Mouse (Mus musculus): Measurements from ENCODE around the gene Foxp1. TPM values are rescaled to one million over a fixed set of nuclear protein-coding genes. Genes with fewer than 3 reads are reported as not detected.

Foxp1 gene
- polyA plus RNA-seq, 1 experiment from 2014 or later = 65.4 TPM

DNA sequence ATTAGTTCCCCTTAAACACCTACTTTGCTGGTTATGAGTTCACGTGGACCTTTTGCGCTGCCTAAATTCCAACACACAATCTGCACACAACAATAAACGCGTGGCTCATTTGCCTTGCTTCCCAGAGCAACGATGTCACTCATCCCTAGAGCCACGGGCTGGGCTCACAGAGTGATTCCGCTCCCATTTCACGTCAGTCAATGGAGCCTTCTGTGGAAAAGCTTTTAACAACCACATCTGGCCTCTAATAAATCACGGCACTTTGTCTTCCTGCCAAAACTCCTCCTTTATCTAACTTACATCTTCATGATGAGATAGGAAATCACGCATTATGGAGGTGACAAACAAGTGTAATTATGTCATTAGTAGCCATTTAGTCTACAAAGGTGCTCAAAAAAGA, 174.7 kb downstream of the Foxp1 start:
- WGBS = 47% methylated on average over 10 of the region's 10 CpGs
- DNase-seq (ENCODE audit: low spot score) = no peak
- Histone ChIP-seq H3K4me1 (ENCODE audit: control insufficient read depth, insufficient read depth, low read length) (no peaks in the 10 kb centered on the region), H3K27ac (replicated peaks; ENCODE audit: low read depth, low read length) (no peak overlapping the region), H3K4me2 (ENCODE audit: low read depth, severe bottlenecking) (no peak overlapping the region), H3K4me3 (ENCODE audit: low read depth, low read length) (no peak overlapping the region), H3K9ac (ENCODE audit: low read length) (no peak overlapping the region), H3K27me3 (ENCODE audit: control insufficient read depth, insufficient read depth, low read length) (no peaks in the 10 kb centered on the region), H3K36me3 (ENCODE audit: control insufficient read depth, insufficient read depth, low read length) (no peaks in the 10 kb centered on the region), H3K9me3 (ENCODE audit: control insufficient read depth, low read length) (no peaks in the 10 kb centered on the region)
- ATAC-seq (ENCODE audit: insufficient number of reproducible peaks, low FRiP score, low TSS enrichment, low read depth) = no peak

DNA sequence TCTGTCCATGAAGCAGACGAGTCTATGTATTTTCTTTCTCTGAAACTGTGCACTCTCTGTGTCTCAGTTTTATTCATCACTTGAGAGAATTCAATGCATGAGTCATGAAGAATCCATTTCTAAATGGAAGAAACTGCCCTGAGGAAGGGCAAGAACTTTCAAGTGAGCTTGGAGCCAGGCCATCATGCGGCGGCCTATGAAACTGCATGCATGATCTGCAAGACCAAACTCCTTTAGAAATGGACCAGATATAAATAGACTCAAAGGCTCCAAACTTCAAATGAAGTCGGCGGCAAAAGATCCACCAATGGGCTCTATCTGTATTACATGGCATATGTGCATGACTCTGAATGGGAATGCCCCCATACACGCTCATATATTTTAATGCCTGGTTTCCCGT, 177.6 kb downstream of the Foxp1 start:
- DNase-seq (ENCODE audit: low spot score) (no peak), ATAC-seq (ENCODE audit: insufficient number of reproducible peaks, low FRiP score, low TSS enrichment, low read depth) (no peak)
- Histone ChIP-seq H3K9me3 (ENCODE audit: control insufficient read depth, low read length) (no peaks in the 10 kb centered on the region), H3K27ac (replicated peaks; ENCODE audit: low read depth, low read length) (no peak overlapping the region), H3K4me2 (ENCODE audit: low read depth, severe bottlenecking) (no peak overlapping the region), H3K36me3 (ENCODE audit: control insufficient read depth, insufficient read depth, low read length) (no peaks in the 10 kb centered on the region), H3K27me3 (ENCODE audit: control insufficient read depth, insufficient read depth, low read length) (no peaks in the 10 kb centered on the region), H3K9ac (ENCODE audit: low read length) (no peak overlapping the region), H3K4me3 (ENCODE audit: low read depth, low read length) (no peak overlapping the region), H3K4me1 (ENCODE audit: control insufficient read depth, insufficient read depth, low read length) (no peaks in the 10 kb centered on the region)
- WGBS = 95% methylated on average over 7 of the region's 7 CpGs

DNA sequence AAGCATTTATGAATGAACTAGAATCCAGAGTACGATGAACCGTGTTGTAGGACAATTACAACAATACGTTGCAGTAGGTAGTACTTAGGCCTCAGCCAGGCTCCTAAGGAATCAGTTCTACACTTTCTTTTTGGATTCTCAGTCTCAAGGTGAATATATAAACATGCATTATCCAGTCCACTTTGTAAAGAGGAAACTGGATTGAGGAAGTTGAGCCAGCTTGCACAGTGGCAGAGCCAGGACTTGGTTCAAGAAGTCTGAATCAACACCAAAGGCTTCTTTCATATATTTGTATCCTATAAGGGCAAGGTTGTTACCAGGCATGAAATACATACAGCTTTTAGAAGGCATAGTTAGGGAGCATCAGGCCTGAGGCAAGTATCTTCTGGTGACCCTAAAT, 178.2 kb downstream of the Foxp1 start:
- no peak overlapping the region for H3K4me3 ChIP-seq (ENCODE audit: low read depth, low read length)
- no peak overlapping the region for H3K4me2 ChIP-seq (ENCODE audit: low read depth, severe bottlenecking)
- no peaks in the 10 kb centered on the region for H3K9me3 ChIP-seq (ENCODE audit: control insufficient read depth, low read length)
- no peak for DNase-seq (ENCODE audit: low spot score)
- no peaks in the 10 kb centered on the region for H3K27me3 ChIP-seq (ENCODE audit: control insufficient read depth, insufficient read depth, low read length)
- 87% methylated on average over 3 of the region's 3 CpGs for WGBS
- peaks cover 3% of the 10 kb centered on the region for H3K4me1 ChIP-seq (ENCODE audit: control insufficient read depth, insufficient read depth, low read length)
- ATAC-seq (ENCODE audit: insufficient number of reproducible peaks, low FRiP score, low TSS enrichment, low read depth) = no peak
- H3K36me3 ChIP-seq (ENCODE audit: control insufficient read depth, insufficient read depth, low read length) = no peaks in the 10 kb centered on the region
- no peak overlapping the region for H3K9ac ChIP-seq (ENCODE audit: low read length)
- H3K27ac ChIP-seq (replicated peaks; ENCODE audit: low read depth, low read length) = no peak overlapping the region

DNA sequence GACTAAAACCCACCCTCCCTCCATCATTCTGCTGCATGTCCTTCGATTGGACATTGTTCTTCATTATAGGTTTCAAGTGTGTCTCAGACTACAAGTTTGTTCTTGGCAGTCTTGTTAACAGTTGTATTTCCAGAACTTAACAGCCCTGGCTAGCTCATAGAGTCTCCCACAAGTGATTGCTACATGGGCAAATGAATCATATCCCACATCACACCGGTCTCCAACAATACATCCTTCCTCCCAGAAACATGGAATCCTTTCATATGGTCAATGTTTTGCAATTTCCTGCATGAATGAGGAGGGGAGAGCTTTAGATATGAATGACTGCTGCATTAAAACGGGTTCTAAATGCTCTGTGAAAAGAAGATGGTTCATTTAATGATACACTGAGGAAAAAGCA, 178.7 kb downstream of the Foxp1 start:
- Histone ChIP-seq H3K4me3 (ENCODE audit: low read depth, low read length) (no peak overlapping the region), H3K4me1 (ENCODE audit: control insufficient read depth, insufficient read depth, low read length) (peaks cover 7% of the 10 kb centered on the region), H3K9ac (ENCODE audit: low read length) (no peak overlapping the region), H3K27ac (replicated peaks; ENCODE audit: low read depth, low read length) (no peak overlapping the region), H3K4me2 (ENCODE audit: low read depth, severe bottlenecking) (no peak overlapping the region), H3K27me3 (ENCODE audit: control insufficient read depth, insufficient read depth, low read length) (no peaks in the 10 kb centered on the region), H3K36me3 (ENCODE audit: control insufficient read depth, insufficient read depth, low read length) (no peaks in the 10 kb centered on the region), H3K9me3 (ENCODE audit: control insufficient read depth, low read length) (no peaks in the 10 kb centered on the region)
- DNase-seq (ENCODE audit: low spot score) (no peak), ATAC-seq (ENCODE audit: insufficient number of reproducible peaks, low FRiP score, low TSS enrichment, low read depth) (no peak)
- 88% methylated on average over 3 of the region's 3 CpGs for WGBS

DNA sequence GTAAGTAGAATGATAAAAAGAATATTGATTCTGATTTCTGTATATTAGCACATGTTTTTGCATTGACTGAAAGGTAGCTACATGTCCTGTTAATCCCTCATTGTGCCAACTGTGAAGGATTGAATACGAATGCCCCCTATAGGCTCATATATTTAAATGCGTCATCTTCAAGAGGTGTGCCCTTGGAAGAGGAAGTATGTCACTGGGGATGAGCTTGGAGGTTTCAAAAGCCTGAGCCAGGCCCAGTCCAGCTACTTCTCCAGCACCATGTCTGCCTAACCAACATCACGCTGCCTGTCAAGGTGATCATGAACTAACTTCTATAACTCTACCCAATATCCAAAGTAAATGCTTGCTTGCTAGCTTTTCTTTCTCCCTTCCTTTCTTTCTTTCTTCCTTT, 180.1 kb downstream of the Foxp1 start:
- Histone ChIP-seq H3K27ac (replicated peaks; ENCODE audit: low read depth, low read length) (no peak overlapping the region), H3K9me3 (ENCODE audit: control insufficient read depth, low read length) (no peaks in the 10 kb centered on the region), H3K4me3 (ENCODE audit: low read depth, low read length) (no peak overlapping the region), H3K4me2 (ENCODE audit: low read depth, severe bottlenecking) (no peak overlapping the region), H3K4me1 (ENCODE audit: control insufficient read depth, insufficient read depth, low read length) (peaks cover 13% of the 10 kb centered on the region), H3K27me3 (ENCODE audit: control insufficient read depth, insufficient read depth, low read length) (peaks cover 2% of the 10 kb centered on the region; the same call in 1 of the 2 replicates), H3K9ac (ENCODE audit: low read length) (no peak overlapping the region), H3K36me3 (ENCODE audit: control insufficient read depth, insufficient read depth, low read length) (no peaks in the 10 kb centered on the region)
- WGBS = 96% methylated on average over 3 of the region's 3 CpGs
- ATAC-seq (ENCODE audit: insufficient number of reproducible peaks, low FRiP score, low TSS enrichment, low read depth) = no peak
- no peak for DNase-seq (ENCODE audit: low spot score)

DNA sequence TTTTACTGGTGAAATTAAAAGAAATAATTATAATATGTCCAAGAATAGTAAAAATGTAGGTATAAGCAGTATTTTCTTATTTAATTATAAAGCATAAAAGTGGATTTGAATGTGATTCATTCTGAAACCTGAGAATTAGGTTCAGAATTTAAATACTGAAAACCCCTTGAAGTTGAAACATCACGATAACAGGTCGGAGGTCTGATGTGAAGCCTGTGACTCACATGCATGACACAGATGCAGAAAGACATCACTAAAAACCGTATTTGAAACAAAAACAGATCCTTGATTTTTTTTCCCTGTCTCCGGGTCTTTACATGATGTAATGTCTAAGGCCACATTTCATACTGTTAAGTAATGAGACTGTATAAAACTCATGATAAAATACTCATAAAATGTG, 181.6 kb downstream of the Foxp1 start:
- Histone ChIP-seq H3K9ac (ENCODE audit: low read length) (no peak overlapping the region), H3K27me3 (ENCODE audit: control insufficient read depth, insufficient read depth, low read length) (peaks cover 2% of the 10 kb centered on the region; the same call in 1 of the 2 replicates), H3K4me2 (ENCODE audit: low read depth, severe bottlenecking) (no peak overlapping the region), H3K9me3 (ENCODE audit: control insufficient read depth, low read length) (no peaks in the 10 kb centered on the region), H3K4me3 (ENCODE audit: low read depth, low read length) (no peak overlapping the region), H3K36me3 (ENCODE audit: control insufficient read depth, insufficient read depth, low read length) (no peaks in the 10 kb centered on the region), H3K4me1 (ENCODE audit: control insufficient read depth, insufficient read depth, low read length) (peaks cover 15% of the 10 kb centered on the region), H3K27ac (replicated peaks; ENCODE audit: low read depth, low read length) (no peak overlapping the region)
- ATAC-seq (ENCODE audit: insufficient number of reproducible peaks, low FRiP score, low TSS enrichment, low read depth) (no peak), DNase-seq (ENCODE audit: low spot score) (no peak)
- WGBS = 87% methylated on average over 4 of the region's 4 CpGs

DNA sequence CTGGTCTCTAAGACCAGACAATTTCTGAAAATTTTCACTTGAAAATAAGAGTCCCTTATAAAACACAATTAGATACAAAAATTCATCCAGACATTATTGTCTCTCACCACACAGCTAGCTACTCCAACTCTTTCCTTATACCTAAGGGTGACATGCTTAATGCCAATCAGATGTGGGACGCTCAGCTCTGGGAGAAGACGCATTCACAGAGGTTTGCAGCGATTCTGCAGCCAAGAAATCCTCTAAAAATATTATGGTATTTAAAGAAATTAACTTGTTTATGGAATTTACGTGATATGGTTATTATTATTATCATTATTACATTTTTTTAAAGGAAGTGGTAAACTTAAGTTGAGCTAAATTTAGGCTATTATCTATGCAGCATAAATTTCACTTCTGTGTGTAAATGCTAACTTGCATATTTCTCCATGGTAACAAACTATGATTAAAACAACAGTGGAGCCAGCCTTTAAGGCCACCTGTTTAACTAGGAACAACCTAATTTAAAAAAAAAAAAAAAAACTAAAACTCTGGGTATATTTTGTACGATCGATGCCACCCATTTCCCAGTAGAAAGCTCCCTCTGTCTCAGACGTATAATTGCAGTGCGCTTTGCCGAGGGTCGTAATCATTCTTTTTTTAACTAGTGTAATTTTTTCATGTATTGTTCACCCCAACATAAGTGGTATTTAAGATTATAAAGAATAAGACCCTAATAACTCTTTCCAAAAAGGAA, 182.4 kb downstream of the Foxp1 start:
- no peak overlapping the region for H3K4me2 ChIP-seq (ENCODE audit: low read depth, severe bottlenecking)
- H3K27ac ChIP-seq (replicated peaks; ENCODE audit: low read depth, low read length) = no peak overlapping the region
- WGBS = 71% methylated on average over 10 of the region's 10 CpGs
- no peak for ATAC-seq (ENCODE audit: insufficient number of reproducible peaks, low FRiP score, low TSS enrichment, low read depth)
- no peaks in the 10 kb centered on the region for H3K9me3 ChIP-seq (ENCODE audit: control insufficient read depth, low read length)
- peaks cover 18% of the 10 kb centered on the region for H3K4me1 ChIP-seq (ENCODE audit: control insufficient read depth, insufficient read depth, low read length)
- peaks cover 2% of the 10 kb centered on the region; the same call in 1 of the 2 replicates for H3K27me3 ChIP-seq (ENCODE audit: control insufficient read depth, insufficient read depth, low read length)
- no peaks in the 10 kb centered on the region for H3K36me3 ChIP-seq (ENCODE audit: control insufficient read depth, insufficient read depth, low read length)
- no peak overlapping the region for H3K4me3 ChIP-seq (ENCODE audit: low read depth, low read length)
- no peak overlapping the region for H3K9ac ChIP-seq (ENCODE audit: low read length)
- DNase-seq (ENCODE audit: low spot score) = no peak

DNA sequence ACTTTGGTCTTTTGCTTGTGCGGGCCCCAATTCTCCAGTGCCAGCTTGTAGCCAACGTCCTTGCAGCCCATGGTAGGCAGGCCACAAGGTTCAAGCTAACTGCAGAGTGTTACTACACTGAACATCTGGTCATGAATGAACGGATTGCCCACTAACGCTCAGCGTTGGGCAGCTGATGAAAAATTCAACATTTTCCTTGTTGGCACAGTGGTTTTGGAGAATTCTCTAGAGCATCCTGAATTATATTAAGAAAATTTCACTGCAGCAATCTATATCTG, 183.2 kb downstream of the Foxp1 start:
- no peak overlapping the region for H3K27ac ChIP-seq (replicated peaks; ENCODE audit: low read depth, low read length)
- no peak overlapping the region; the same call in 1 of the 2 replicates for H3K4me2 ChIP-seq (ENCODE audit: low read depth, severe bottlenecking)
- no peak overlapping the region for H3K4me3 ChIP-seq (ENCODE audit: low read depth, low read length)
- H3K4me1 ChIP-seq (ENCODE audit: control insufficient read depth, insufficient read depth, low read length) = peaks cover 18% of the 10 kb centered on the region
- no peak for ATAC-seq (ENCODE audit: insufficient number of reproducible peaks, low FRiP score, low TSS enrichment, low read depth)
- H3K36me3 ChIP-seq (ENCODE audit: control insufficient read depth, insufficient read depth, low read length) = no peaks in the 10 kb centered on the region
- no peak for DNase-seq (ENCODE audit: low spot score)
- H3K9me3 ChIP-seq (ENCODE audit: control insufficient read depth, low read length) = no peaks in the 10 kb centered on the region
- WGBS = 44% methylated on average over 5 of the region's 5 CpGs
- H3K9ac ChIP-seq (ENCODE audit: low read length) = no peak overlapping the region
- H3K27me3 ChIP-seq (ENCODE audit: control insufficient read depth, insufficient read depth, low read length) = peaks cover 2% of the 10 kb centered on the region; the same call in 1 of the 2 replicates

Data from limb, embryonic 11.5 days (tissue).